Mouse (Mus musculus) natural killer cell, adult 2 months (primary cell): Measurements from ENCODE around the gene Deaf1.
"Not testable (repeated sequence)": the region's sequence is repeated elsewhere in the genome, so short reads cannot be mapped to it uniquely, and the experiment has no call there.

Experiments used
- DNase-seq, 2 experiments: peaks; one replicate each; pipeline ENCODE4 v3.0.0; 2022; ENCODE audit warnings: low spot score in 2 of 2

Deaf1 gene

GRCm38 (mm10) chr7:141264041-141264700 is 63.3 kb downstream of the Deaf1 start:
- DNase-seq: no peak

- no peak for DNase-seq
These were observed 63.9 kb downstream of the Deaf1 start for GRCm38 (mm10) chr7:141263640-141264039.

DNA sequence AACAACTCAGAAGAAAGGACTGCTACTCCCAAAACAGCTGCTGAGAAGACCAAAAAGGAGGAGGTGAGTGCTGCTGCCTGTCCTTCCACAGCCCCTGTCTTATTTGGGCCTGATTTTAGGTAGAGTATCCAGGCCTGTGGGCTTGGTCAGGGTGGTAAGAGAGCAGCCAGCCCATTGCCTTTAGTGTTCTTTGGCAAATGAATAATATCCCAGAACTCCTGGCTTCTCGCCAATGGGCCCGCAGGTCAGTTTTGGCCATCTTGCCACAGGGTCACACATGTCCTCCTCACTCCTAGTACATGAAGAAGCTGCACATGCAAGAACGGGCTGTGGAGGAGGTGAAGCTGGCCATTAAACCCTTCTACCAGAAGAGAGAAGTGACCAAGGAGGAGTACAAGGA is 66.0 kb downstream of the Deaf1 start:
- DNase-seq: no peak

- no peak for DNase-seq
These were observed 71.3 kb downstream of the Deaf1 start for GRCm38 (mm10) chr7:141256159-141256558.

GRCm38 (mm10) chr7:141250486-141250885 is 77.0 kb downstream of the Deaf1 start:
- not testable (repeated sequence) for DNase-seq
